Mouse (Mus musculus) yolk sac, embryonic 10.5 days (tissue): Measurements from ENCODE around the gene Gm20538.

Experiments used
- DNase-seq: peaks from one replicate; pipeline ENCODE4 v3.0.0-alpha.2; 2017; ENCODE audit warnings: low spot score

Gene Gm20538

DNA sequence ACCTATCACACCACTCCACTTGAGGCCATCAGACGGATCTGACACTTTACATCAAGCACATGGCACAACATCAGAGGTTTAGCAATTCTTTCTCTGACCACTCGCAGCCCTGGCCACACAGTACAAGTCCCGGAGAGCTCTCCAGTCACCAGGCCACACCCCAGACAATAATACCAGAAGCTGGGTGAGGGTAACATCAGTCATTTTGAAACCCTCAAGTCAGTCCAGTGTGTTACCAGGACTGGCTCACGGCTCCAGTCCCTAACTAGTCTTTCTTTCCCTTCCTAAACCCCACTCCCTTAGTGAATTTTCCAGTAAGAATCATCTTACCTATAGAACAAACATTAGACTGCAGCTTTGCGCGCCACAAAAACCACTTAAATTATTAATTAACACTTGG is 22.6 kb downstream of the Gm20538 start:
- DNase-seq = no peak

DNA sequence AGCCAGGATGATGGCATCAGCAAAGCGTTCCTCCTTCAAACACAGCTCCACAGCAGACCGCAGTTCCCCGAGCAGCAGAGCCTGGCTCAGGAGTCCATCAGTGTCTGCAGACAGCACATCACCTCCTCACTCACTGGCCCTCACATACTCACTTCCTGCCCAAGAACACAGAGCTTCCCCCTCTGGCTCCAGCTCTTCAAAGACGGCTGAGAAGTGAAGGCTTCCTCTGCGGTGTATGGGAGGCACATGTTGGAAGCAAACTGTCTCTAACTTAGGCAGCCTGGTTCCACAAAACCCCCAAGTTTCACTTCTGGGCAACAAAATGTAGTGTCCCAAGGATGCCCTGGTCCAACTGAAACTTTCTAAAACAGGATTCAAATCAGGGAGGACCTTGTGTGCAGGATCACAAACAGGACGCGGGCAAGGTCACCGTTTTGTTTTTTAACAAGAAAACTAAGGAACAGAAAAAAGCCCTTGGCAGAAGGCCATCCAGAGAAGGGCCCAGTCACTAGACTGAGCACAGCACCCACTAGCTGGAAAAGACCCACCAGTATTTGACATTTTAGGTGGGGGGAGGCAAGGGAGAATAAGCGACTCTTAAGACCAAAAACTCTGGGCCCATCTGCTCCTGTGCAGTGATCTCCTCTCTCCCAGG is 27.0 kb downstream of the Gm20538 start:
- DNase-seq = no peak

DNA sequence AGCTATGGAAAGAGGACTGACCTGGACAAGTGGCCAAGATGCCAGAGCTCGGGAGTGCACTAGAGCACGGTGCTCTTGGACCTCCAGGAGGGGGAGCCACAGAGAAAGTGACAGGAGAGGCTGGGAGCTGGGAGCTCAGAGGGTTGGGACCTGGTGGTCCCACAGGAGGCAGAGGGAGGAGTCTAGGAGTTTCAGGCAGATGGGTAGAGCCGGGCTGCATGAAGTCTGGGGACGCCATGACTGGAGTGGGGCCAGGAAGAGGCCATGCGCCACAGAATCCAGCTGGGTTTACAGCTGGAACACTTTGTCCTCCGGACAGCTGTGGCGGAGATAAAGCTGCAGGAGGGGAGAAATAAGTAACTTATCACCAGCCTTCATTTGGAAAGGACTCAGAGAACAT is 33.5 kb downstream of the Gm20538 start:
- DNase-seq = peak; percentile 37

- DNase-seq = no peak
Observed at GRCm38 (mm10) chr19:44517996-44518768, 34.4 kb downstream of the Gm20538 start.

GRCm38 (mm10) chr19:44515769-44516168 is 36.9 kb downstream of the Gm20538 start:
- DNase-seq = no peak

- no peak for DNase-seq
Observed at GRCm38 (mm10) chr19:44514521-44515451, 37.8 kb downstream of the Gm20538 start.

DNA sequence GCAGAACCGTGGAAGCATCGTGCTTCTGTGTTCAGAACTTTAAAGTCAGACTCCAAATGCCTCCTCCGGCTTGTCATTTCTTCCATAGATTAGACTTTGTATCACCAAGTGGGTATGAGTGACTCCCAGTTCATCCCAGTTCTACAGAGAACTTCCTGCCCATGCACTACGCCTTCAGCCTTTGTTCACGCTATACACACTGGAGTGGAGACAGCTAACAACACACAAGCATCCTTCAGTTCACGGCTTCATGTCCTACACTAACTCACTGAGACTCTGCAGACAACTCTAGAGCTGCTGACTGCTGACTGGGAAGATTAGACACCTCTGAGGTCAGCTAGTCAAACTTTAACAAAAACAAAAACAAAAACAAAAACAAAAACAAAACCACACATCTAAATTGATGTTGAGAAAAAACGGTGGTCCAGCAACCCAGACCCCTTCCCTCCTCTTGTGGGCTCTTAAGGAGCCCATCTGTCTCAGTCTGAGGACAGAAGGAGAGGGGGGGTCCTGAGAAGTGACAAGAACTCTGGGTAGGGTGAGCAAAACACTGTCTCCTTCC is 38.6 kb downstream of the Gm20538 start:
- DNase-seq = no peak

DNA sequence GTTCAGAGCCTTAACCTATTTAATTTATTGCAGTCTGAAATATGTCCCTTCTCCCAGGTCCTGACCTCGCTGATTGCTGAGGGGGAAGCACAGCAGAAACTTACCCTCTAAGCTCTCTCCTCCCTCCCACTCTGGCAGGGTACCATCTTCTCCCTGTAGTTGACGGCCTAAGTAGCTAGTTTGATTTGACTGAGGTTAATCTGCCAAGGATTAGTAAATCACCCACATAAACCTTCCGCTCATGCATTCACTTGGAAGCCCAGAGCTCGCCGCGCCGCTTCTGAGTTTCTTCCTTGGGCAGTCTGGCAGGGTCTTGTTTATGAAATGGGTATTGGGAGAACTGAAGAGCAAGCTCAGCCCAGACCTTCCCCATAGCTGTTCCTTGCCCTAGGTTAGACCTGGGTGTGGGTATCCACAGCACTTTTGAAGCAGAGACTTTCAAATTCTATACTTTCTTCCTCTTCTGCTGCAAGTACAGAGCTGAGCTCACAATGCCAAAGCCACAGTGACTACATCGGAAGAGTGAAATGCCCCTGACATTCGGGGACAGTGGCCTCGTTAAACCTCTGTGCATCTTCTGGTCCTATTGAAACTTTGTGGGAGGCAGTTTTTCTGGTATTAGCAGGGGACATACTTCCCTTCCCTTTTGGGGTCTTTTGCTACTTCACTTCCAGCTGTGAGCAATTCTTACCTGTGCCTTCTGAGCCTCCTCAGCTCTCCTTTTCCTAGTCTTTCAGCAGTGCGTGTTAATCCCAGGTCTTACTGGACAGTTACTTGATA is 39.4 kb downstream of the Gm20538 start:
- DNase-seq = no peak

GRCm38 (mm10) chr19:44512601-44513000 is 40.0 kb downstream of the Gm20538 start:
- no peak for DNase-seq

GRCm38 (mm10) chr19:44511451-44512231 is 41.0 kb downstream of the Gm20538 start:
- DNase-seq = peak; percentile 21

- DNase-seq = no peak
Observed at GRCm38 (mm10) chr19:44510534-44511175, 42.0 kb downstream of the Gm20538 start.

DNA sequence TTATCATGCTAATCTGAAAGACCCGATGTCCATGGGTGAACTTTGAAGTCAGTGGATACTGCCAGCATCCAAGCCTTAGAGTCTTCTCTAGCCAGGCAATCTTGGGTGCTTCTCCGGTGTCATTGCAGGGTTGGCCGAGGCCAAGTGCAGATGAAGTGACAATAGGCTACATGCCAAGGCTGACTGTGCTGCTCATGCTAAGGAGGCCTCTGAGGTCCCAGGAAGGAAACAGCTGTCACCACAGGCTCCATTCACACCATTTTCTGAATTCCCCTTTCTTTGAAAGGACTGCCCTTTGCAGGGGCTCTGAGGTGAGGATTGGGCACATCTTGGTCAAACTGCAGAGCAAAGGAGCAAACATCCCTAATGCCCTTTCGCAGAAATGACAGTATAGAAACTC is 49.9 kb downstream of the Gm20538 start:
- no peak for DNase-seq

- DNase-seq = no peak
Observed at GRCm38 (mm10) chr19:44501925-44502324, 50.7 kb downstream of the Gm20538 start.

- no peak for DNase-seq
Observed at GRCm38 (mm10) chr19:44500240-44500639, 52.4 kb downstream of the Gm20538 start.

GRCm38 (mm10) chr19:44498936-44499335 is 53.7 kb downstream of the Gm20538 start:
- no peak for DNase-seq

GRCm38 (mm10) chr19:44496941-44497340 is 55.7 kb downstream of the Gm20538 start:
- DNase-seq = no peak

- DNase-seq = no peak
Observed at GRCm38 (mm10) chr19:44496511-44496910, 56.1 kb downstream of the Gm20538 start.
